Mouse (Mus musculus): ENCODE measurements at regions not wholly inside any gene's neighbourhood (a gene's known extent, or its start where the extent isn't known, plus 50 kb on each side); places are given as distances from the start of the nearest gene placed in this dataset.

- H3K79me2 ChIP-seq (ENCODE audit: control insufficient read depth, insufficient read depth, low read length): no peaks in the 10 kb centered on the region
- 94% methylated on average over 4 of the region's 4 CpGs for WGBS
- no peak overlapping the region for H3K9ac ChIP-seq (ENCODE audit: low read depth, low read length)
- H3K27ac ChIP-seq (replicated peaks; ENCODE audit: insufficient read depth, low read depth, low read length): no peak overlapping the region
- no peaks in the 10 kb centered on the region for H3K36me3 ChIP-seq (ENCODE audit: control insufficient read depth, insufficient read depth, low read length)
- TF ChIP-seq POLR2A (IDR thresholded peaks at IDR 0.05; ENCODE audit: extremely low read depth, insufficient read depth, low read length) (no peak), CTCF (IDR thresholded peaks at IDR 0.05; ENCODE audit: low read depth, low read length) (no peak)
- no peaks in the 10 kb centered on the region for H3K4me1 ChIP-seq (ENCODE audit: control insufficient read depth, insufficient read depth, low read length)
- no peak overlapping the region for H3K4me3 ChIP-seq (ENCODE audit: insufficient read depth, low read depth, low read length)
- H3K27me3 ChIP-seq (ENCODE audit: control insufficient read depth, insufficient read depth, low read length): no peaks in the 10 kb centered on the region
- DNase-seq (ENCODE audit: extremely low read depth, low read depth, low spot score): no peak
Measured at GRCm38 (mm10) chr4:75884371-75884770, 606.3 kb upstream of the Dmac1 start.

- H3K27ac ChIP-seq (replicated peaks; ENCODE audit: insufficient read depth, low read depth, low read length): no peak overlapping the region
- WGBS: 87% methylated on average over 1 of the region's 1 CpGs
- no peaks in the 10 kb centered on the region for H3K36me3 ChIP-seq (ENCODE audit: control insufficient read depth, insufficient read depth, low read length)
- no peaks in the 10 kb centered on the region for H3K79me2 ChIP-seq (ENCODE audit: control insufficient read depth, insufficient read depth, low read length)
- no peaks in the 10 kb centered on the region for H3K4me1 ChIP-seq (ENCODE audit: control insufficient read depth, insufficient read depth, low read length)
- no peaks in the 10 kb centered on the region for H3K27me3 ChIP-seq (ENCODE audit: control insufficient read depth, insufficient read depth, low read length)
- no peak overlapping the region for H3K9ac ChIP-seq (ENCODE audit: low read depth, low read length)
- no peak overlapping the region for H3K4me3 ChIP-seq (ENCODE audit: insufficient read depth, low read depth, low read length)
- TF ChIP-seq CTCF (IDR thresholded peaks at IDR 0.05; ENCODE audit: low read depth, low read length): no peak
- TF ChIP-seq POLR2A (IDR thresholded peaks at IDR 0.05; ENCODE audit: extremely low read depth, insufficient read depth, low read length): no peak
- DNase-seq (ENCODE audit: extremely low read depth, low read depth, low spot score): no peak
Measured at GRCm38 (mm10) chr4:75869771-75870170, 591.7 kb upstream of the Dmac1 start.

GRCm38 (mm10) chr4:75861076-75861475, 583.0 kb upstream of the Dmac1 start:
- no peak for DNase-seq (ENCODE audit: extremely low read depth, low read depth, low spot score)
- Histone ChIP-seq H3K36me3 (ENCODE audit: control insufficient read depth, insufficient read depth, low read length) (no peaks in the 10 kb centered on the region), H3K27ac (replicated peaks; ENCODE audit: insufficient read depth, low read depth, low read length) (no peak overlapping the region), H3K4me1 (ENCODE audit: control insufficient read depth, insufficient read depth, low read length) (no peaks in the 10 kb centered on the region), H3K27me3 (ENCODE audit: control insufficient read depth, insufficient read depth, low read length) (no peaks in the 10 kb centered on the region), H3K4me3 (ENCODE audit: insufficient read depth, low read depth, low read length) (no peak overlapping the region), H3K79me2 (ENCODE audit: control insufficient read depth, insufficient read depth, low read length) (no peaks in the 10 kb centered on the region), H3K9ac (ENCODE audit: low read depth, low read length) (no peak overlapping the region)
- WGBS: 60% methylated on average over 2 of the region's 2 CpGs
- TF ChIP-seq CTCF (IDR thresholded peaks at IDR 0.05; ENCODE audit: low read depth, low read length) (no peak), POLR2A (IDR thresholded peaks at IDR 0.05; ENCODE audit: extremely low read depth, insufficient read depth, low read length) (no peak)

- H3K36me3 ChIP-seq (ENCODE audit: control insufficient read depth, insufficient read depth, low read length): no peaks in the 10 kb centered on the region
- no peaks in the 10 kb centered on the region for H3K4me1 ChIP-seq (ENCODE audit: control insufficient read depth, insufficient read depth, low read length)
- H3K79me2 ChIP-seq (ENCODE audit: control insufficient read depth, insufficient read depth, low read length): no peaks in the 10 kb centered on the region
- no peak overlapping the region for H3K27ac ChIP-seq (replicated peaks; ENCODE audit: insufficient read depth, low read depth, low read length)
- no peak overlapping the region for H3K9ac ChIP-seq (ENCODE audit: low read depth, low read length)
- DNase-seq (ENCODE audit: extremely low read depth, low read depth, low spot score): no peak
- WGBS: 83% methylated on average over 2 of the region's 2 CpGs
- no peaks in the 10 kb centered on the region for H3K27me3 ChIP-seq (ENCODE audit: control insufficient read depth, insufficient read depth, low read length)
- TF ChIP-seq CTCF (IDR thresholded peaks at IDR 0.05; ENCODE audit: low read depth, low read length) (no peak), POLR2A (IDR thresholded peaks at IDR 0.05; ENCODE audit: extremely low read depth, insufficient read depth, low read length) (no peak)
- no peak overlapping the region for H3K4me3 ChIP-seq (ENCODE audit: insufficient read depth, low read depth, low read length)
Measured at GRCm38 (mm10) chr4:75857769-75858408, 579.8 kb upstream of the Dmac1 start.

- H3K27ac ChIP-seq (replicated peaks; ENCODE audit: insufficient read depth, low read depth, low read length): no peak overlapping the region
- DNase-seq (ENCODE audit: extremely low read depth, low read depth, low spot score): no peak
- no peak overlapping the region for H3K4me3 ChIP-seq (ENCODE audit: insufficient read depth, low read depth, low read length)
- H3K79me2 ChIP-seq (ENCODE audit: control insufficient read depth, insufficient read depth, low read length): no peaks in the 10 kb centered on the region
- WGBS: 66% methylated on average over 6 of the region's 6 CpGs
- H3K27me3 ChIP-seq (ENCODE audit: control insufficient read depth, insufficient read depth, low read length): no peaks in the 10 kb centered on the region
- H3K36me3 ChIP-seq (ENCODE audit: control insufficient read depth, insufficient read depth, low read length): no peaks in the 10 kb centered on the region
- TF ChIP-seq POLR2A (IDR thresholded peaks at IDR 0.05; ENCODE audit: extremely low read depth, insufficient read depth, low read length): no peak
- no peak for TF ChIP-seq CTCF (IDR thresholded peaks at IDR 0.05; ENCODE audit: low read depth, low read length)
- no peak overlapping the region for H3K9ac ChIP-seq (ENCODE audit: low read depth, low read length)
- no peaks in the 10 kb centered on the region for H3K4me1 ChIP-seq (ENCODE audit: control insufficient read depth, insufficient read depth, low read length)
Measured at GRCm38 (mm10) chr4:75855688-75856296, 577.7 kb upstream of the Dmac1 start.

GRCm38 (mm10) chr4:75850343-75850742, 572.2 kb upstream of the Dmac1 start:
- Histone ChIP-seq H3K79me2 (ENCODE audit: control insufficient read depth, insufficient read depth, low read length) (no peaks in the 10 kb centered on the region), H3K36me3 (ENCODE audit: control insufficient read depth, insufficient read depth, low read length) (no peaks in the 10 kb centered on the region), H3K4me1 (ENCODE audit: control insufficient read depth, insufficient read depth, low read length) (no peaks in the 10 kb centered on the region), H3K27me3 (ENCODE audit: control insufficient read depth, insufficient read depth, low read length) (no peaks in the 10 kb centered on the region), H3K27ac (replicated peaks; ENCODE audit: insufficient read depth, low read depth, low read length) (no peak overlapping the region), H3K4me3 (ENCODE audit: insufficient read depth, low read depth, low read length) (no peak overlapping the region), H3K9ac (ENCODE audit: low read depth, low read length) (no peak overlapping the region)
- no peak for TF ChIP-seq CTCF (IDR thresholded peaks at IDR 0.05; ENCODE audit: low read depth, low read length)
- TF ChIP-seq POLR2A (IDR thresholded peaks at IDR 0.05; ENCODE audit: extremely low read depth, insufficient read depth, low read length): no peak
- WGBS: 98% methylated on average over 2 of the region's 2 CpGs
- no peak for DNase-seq (ENCODE audit: extremely low read depth, low read depth, low spot score)

Measured in liver, adult 2 months (tissue).